Mouse (Mus musculus) testis, adult 2 months (tissue): ENCODE results near the gene Lrmda. TPM values are rescaled to one million over a fixed set of nuclear protein-coding genes. Genes with fewer than 3 reads are reported as not detected.

Experiments used
- H3K27ac ChIP-seq: fragments of 200-500 bp; 2 replicates; pipeline ENCODE4 v1.5.1; 2012; ENCODE audit warnings: low read depth, low read length; ENCODE audit not compliant: control insufficient read depth, insufficient read depth
- H3K27me3 ChIP-seq: fragments of 200-500 bp; 2 replicates; pipeline ENCODE4 v1.6.1; 2012; ENCODE audit warnings: mild to moderate bottlenecking, low read length, moderate library complexity; ENCODE audit not compliant: control insufficient read depth, insufficient read depth
- H3K36me3 ChIP-seq: fragments of 200-500 bp; 2 replicates; pipeline ENCODE4 v1.6.1; 2012; ENCODE audit warnings: mild to moderate bottlenecking, low read length; ENCODE audit not compliant: control insufficient read depth, insufficient read depth
- H3K4me1 ChIP-seq: fragments of 200-500 bp; 2 replicates; pipeline ENCODE4 v1.6.1; 2012; ENCODE audit warnings: low read length; ENCODE audit not compliant: control insufficient read depth, insufficient read depth
- H3K4me3 ChIP-seq: fragments of 200-500 bp; 2 replicates; pipeline ENCODE4 v1.5.1; 2012; ENCODE audit warnings: low read depth, mild to moderate bottlenecking, low read length, moderate library complexity, mixed read lengths; ENCODE audit not compliant: control insufficient read depth
- CTCF ChIP-seq: fragments of 200-500 bp; IDR thresholded peaks from 2 replicates; pipeline ENCODE4 v1.5.1; 2012; ENCODE audit warnings: low read depth, mild to moderate bottlenecking, inconsistent platforms, low read length, moderate library complexity; ENCODE audit not compliant: control insufficient read depth, insufficient read depth, insufficient replicate concordance
- POLR2A ChIP-seq: fragments of 200-500 bp; IDR thresholded peaks from 2 replicates; pipeline ENCODE4 v1.6.1; 2012; ENCODE audit warnings: low read depth, mild to moderate bottlenecking, inconsistent platforms, low read length, moderate library complexity; ENCODE audit not compliant: control insufficient read depth
- polyA plus RNA-seq: library from polyadenylated mRNA; depleted of rRNA; stranded (reverse); fragments of >200 nt; gene quantifications from 2 replicates; pipeline ENCODE4 v1.2.3, GENCODE M21; 2012

The Lrmda gene
- polyA plus RNA-seq, 1 experiment: 2.1 TPM

DNA sequence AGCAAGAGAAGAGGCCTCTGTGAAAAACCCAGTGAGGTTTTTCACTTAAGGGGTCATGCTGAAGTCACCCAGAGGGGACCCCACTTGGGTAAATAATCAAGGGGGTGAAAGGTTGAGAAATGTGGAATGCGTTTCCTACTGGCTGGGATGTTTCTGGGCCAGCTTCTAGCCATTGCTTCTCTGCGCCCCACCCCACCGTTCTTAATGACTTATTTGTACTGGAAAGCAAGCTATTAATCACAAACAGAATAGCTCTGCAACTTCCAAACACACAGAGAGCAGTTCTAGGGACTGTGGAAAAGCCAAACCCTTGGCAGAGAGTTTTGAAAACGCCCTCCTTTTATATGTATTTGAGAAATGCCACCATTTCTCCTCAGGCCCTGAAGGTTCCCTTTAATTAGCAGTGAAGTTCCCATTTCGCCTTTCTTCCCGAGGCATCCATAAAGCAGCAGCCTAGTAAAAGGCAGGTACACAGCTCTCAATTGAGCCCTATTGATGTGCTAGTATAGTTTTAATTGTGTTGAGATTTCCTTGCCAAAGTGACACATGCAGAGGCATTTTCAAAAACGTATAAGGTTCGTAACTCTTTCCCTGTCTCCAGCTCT, 70.5 kb downstream of the Lrmda start:
- Histone ChIP-seq H3K27ac (no peak overlapping the region), H3K4me3 (no peak overlapping the region), H3K27me3 (no peaks in the 10 kb centered on the region), H3K36me3 (no peaks in the 10 kb centered on the region), H3K4me1 (no peaks in the 10 kb centered on the region)
- TF ChIP-seq CTCF (no peak), POLR2A (no peak)

DNA sequence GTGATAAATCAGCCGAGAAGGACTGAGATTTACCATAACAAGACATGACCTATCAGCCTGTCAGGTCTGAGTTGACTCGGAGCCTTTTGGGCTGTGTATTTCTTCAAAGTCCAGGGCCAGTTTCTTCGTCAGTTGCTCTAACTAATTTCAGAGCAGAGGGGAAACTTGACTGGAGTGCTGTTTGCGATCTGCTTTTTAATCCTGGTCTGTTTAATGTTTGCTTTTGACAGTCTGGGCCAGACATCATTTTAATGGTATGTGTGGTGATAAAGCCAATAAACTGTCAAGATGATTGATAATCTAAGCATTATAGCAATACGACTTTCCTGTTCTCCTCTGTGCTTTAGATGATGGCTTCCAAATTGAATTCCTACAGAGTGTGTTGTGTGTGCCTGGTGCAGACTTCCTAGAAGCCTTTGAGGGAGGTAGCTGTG, 71.3 kb downstream of the Lrmda start:
- Histone ChIP-seq H3K4me3 (no peak overlapping the region), H3K4me1 (no peaks in the 10 kb centered on the region)
- TF ChIP-seq CTCF (no peak), POLR2A (no peak)

DNA sequence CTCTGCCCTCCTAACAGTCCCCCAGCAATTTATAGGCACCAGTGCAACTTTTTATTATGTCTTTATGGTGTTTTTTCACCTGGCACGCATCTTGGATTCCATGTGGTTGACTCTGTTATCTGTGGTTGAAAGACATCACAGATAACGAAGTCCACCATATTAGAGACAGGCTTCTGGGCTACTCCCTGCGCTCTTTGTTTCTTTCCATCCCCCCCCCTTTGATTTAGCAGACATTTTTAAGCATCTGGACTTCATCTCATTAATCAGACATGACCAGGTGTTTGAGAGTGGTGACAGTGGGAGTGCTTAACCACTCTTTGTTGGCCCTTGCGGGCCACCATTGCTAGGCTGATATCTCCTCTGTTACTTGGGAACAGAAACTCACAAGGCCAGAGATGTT, 71.8 kb downstream of the Lrmda start:
- H3K27ac ChIP-seq: no peak overlapping the region

More for the DNA sequence above, 71.3 kb downstream of the Lrmda start:
- Histone ChIP-seq H3K36me3 (no peaks in the 10 kb centered on the region), H3K27me3 (no peaks in the 10 kb centered on the region), H3K27ac (no peak overlapping the region)

DNA sequence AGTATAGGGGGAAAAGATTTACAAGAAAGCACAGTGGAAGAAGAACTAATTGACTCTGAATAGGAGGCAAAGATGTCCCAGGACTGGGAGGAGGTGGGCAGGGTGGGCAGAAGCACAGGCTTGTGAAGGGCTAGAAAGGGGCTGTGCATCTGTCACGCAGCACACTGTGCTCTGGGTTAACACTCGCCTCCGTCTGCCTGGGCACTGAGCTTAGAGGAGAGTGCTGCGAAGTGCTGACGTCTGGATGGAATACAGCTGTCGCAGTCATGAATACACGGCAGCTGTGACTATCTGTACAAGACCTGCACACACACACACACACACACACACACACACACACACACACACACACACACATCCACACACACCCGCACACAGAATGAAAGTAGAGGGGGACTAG, 73.6 kb downstream of the Lrmda start:
- Histone ChIP-seq H3K27ac (no peak overlapping the region), H3K4me1 (no peaks in the 10 kb centered on the region), H3K4me3 (no peak overlapping the region), H3K36me3 (no peaks in the 10 kb centered on the region), H3K27me3 (no peaks in the 10 kb centered on the region)
- TF ChIP-seq CTCF (no peak), POLR2A (no peak)

More for the DNA sequence above, 71.8 kb downstream of the Lrmda start:
- H3K4me1 ChIP-seq: no peaks in the 10 kb centered on the region
- H3K36me3 ChIP-seq: no peaks in the 10 kb centered on the region
- H3K27me3 ChIP-seq: no peaks in the 10 kb centered on the region
- TF ChIP-seq POLR2A (no peak), CTCF (no peak)
- no peak overlapping the region for H3K4me3 ChIP-seq

DNA sequence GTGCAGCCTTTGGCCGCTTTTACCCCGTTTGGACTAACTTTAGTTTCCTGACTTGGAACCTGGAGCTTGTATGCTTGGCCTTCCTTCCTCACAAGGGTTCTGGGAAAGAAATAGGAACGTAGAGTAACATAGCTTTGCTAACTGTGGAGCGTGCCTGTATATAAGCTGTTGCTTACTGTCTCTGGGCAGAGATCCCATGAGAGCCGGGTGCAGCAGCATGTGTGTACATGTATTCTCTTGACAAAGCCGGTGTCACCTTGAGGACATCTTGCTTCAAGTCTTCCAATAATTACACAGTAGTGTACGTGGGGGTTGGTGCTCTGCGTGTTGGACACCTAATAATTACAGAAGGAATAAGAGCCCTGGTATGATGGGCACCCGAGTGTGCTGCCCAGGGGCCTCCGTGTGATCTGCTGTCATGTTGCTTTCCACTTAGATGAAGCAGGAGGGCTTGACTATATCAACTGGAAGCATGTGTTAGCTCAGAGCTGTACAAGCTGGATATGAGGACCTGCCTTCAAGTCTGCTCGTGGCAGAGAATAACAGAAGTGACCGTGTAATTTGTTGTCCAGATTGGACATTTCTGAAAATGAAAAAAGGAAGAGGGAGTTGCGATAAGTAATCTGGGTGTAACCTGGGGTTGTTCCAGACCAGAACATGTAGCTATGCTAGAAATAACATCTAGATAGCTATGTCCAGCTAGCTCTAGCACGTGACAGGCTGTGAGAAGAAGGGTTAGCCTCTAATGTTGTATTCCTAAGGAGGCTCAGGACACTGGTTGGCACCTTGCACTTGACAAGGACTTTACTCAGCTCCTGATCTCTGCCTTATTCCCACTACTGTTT, 82.7 kb downstream of the Lrmda start:
- H3K4me3 ChIP-seq: no peak overlapping the region
- no peaks in the 10 kb centered on the region for H3K4me1 ChIP-seq
- no peaks in the 10 kb centered on the region for H3K27me3 ChIP-seq
- no peaks in the 10 kb centered on the region for H3K36me3 ChIP-seq
- no peak overlapping the region for H3K27ac ChIP-seq
- TF ChIP-seq CTCF (no peak), POLR2A (no peak)

DNA sequence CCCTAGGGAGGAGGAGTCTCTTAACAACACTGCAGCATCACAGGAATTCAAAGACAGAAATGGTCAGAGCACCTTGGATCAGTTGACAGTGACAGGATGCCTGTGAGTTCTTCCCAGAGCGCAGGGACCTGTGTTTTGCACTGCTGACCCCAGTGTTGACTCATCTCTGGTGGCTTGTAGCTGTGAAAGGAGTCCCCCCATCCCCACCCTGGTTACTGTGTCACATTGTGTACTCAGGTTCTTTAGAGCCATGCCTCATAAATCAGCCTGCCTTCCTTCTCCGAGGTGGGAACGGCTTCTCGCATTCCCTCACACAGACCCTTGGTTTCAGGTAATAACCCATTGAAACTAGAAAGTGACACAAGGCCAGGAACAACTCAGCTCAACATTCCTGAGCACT, 86.3 kb downstream of the Lrmda start:
- Histone ChIP-seq H3K4me1 (no peaks in the 10 kb centered on the region), H3K27me3 (no peaks in the 10 kb centered on the region), H3K36me3 (no peaks in the 10 kb centered on the region), H3K4me3 (no peak overlapping the region), H3K27ac (no peak overlapping the region)
- TF ChIP-seq CTCF (no peak), POLR2A (no peak)

DNA sequence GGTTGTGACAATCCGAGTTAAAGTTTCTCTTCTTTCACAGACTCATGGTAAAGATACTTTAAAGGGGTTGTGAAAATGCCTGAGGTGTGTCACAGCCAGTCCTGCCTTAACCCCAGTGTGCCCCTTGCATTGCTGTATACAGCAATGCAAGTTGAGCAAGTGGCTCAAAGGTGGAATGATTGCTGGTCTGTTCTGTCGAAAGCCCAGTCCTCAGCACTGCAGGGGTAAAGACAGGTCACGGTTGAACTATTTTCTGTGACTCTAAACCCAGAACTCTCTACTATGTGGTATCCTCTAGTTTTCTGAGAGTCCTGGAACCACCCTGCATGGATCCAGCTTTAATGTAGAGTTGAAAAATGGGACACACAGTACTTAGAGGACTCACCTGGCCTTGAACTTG, 87.3 kb downstream of the Lrmda start:
- Histone ChIP-seq H3K36me3 (no peaks in the 10 kb centered on the region), H3K4me3 (no peak overlapping the region), H3K27me3 (no peaks in the 10 kb centered on the region), H3K4me1 (no peaks in the 10 kb centered on the region), H3K27ac (no peak overlapping the region)
- TF ChIP-seq POLR2A: no peak
- no peak for TF ChIP-seq CTCF

DNA sequence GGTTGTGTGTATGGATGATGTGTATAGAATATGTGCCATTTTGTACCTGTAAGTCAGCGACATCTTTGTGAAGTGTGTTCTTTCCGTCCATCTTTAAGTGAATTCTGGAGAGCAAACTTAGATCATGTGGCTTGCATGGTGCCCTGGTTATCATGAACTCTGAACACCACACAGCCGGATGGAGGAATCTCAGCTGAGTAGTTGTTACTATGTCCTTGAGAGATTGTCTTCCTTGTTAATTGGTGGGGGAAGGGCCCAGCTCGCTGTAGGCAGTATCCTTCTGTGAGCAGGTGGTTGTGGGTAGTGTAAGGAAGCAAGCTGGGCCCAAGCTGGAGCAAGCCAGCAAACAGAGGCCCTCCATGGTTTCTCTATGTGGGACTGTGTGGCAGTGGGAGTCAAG, 89.9 kb downstream of the Lrmda start:
- TF ChIP-seq CTCF (no peak), POLR2A (no peak)
- no peaks in the 10 kb centered on the region for H3K27me3 ChIP-seq

More for the DNA sequence above, 89.9 kb downstream of the Lrmda start:
- no peak overlapping the region for H3K27ac ChIP-seq
- no peak overlapping the region for H3K4me3 ChIP-seq
- no peaks in the 10 kb centered on the region for H3K4me1 ChIP-seq
- H3K36me3 ChIP-seq: no peaks in the 10 kb centered on the region
